Comparison of ENCODE assay signal across 28 mouse cellular contexts in the genomic region with DNA sequence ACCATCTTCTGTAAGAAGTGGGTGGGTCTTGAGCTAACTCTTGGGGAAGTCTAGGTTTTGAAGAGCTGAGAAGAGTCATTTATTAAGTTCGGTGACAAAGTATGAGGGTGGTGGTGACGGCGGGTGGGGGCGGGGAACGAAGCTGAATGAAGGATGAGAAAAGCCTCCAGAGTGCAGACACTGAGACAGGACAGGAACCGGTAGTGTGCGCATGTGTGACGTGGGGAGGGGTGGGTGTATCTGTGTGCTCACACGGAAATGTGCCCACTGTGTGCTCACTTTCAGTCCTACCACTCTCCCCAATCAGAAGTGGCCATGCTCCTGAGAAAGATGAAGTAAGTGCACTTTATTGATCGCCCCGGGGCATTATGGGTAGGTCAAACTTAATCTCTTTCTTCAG. TPM values are rescaled to one million over a fixed set of nuclear protein-coding genes. Genes with fewer than 3 reads are reported as not detected.
A peak's percentile ranks its signal among the peaks of the same experiment; 100 is the strongest.
DNase-seq lines count a peak whose midpoint lies in the region; ATAC-seq and TF ChIP-seq lines count a peak whose summit lies in the region.
"Had no signal": no experiment of that assay in that cellular context is flagged by ENCODE, and none has a peak within 500 bp of the region (broad histone marks: within the 10 kb centered on the region; RNA-seq: fewer than 3 reads in every experiment).

No protein-coding gene starts in this region.

- no peak for TF ChIP-seq CTCF in ES-Bruce4 (IDR thresholded peaks at IDR 0.05; ENCODE audit: low read depth, low read length)

- H3K36me3 ChIP-seq in heart, embryonic 12.5 days: no peaks in the 10 kb centered on the region
- H3K36me3 ChIP-seq in ES-Bruce4 (ENCODE audit: control insufficient read depth, insufficient read depth, low read length, poor library complexity, severe bottlenecking): no peaks in the 10 kb centered on the region
- H3K36me3 ChIP-seq in embryonic facial prominence, embryonic 10.5 days (replicated peaks): no peaks in the 10 kb centered on the region
- H3K36me3 ChIP-seq: forebrain, embryonic 10.5 days; heart, embryonic 15.5 days; hindbrain, embryonic 10.5 days; hindbrain, embryonic 13.5 days; intestine, embryonic 15.5 days had no signal

- H3K4me1 ChIP-seq in heart, embryonic 12.5 days (replicated peaks): no peaks in the 10 kb centered on the region
- peaks cover 2% of the 10 kb centered on the region for H3K4me1 ChIP-seq in ES-Bruce4 (ENCODE audit: control insufficient read depth, insufficient read depth, low read length)
- H3K4me1 ChIP-seq in embryonic facial prominence, embryonic 10.5 days: no peaks in the 10 kb centered on the region
- H3K4me1 ChIP-seq: forebrain, embryonic 10.5 days; forebrain, embryonic 13.5 days; heart, embryonic 15.5 days; hindbrain, embryonic 10.5 days; hindbrain, embryonic 13.5 days; intestine, embryonic 15.5 days had no signal

- peak; percentile 41 for DNase-seq in heart, adult 11 months
- peak; percentile 79 for DNase-seq in R1 (ENCODE audit: low read depth, low spot score)
- no peak for DNase-seq in embryonic facial prominence, embryonic 10.5 days (ENCODE audit: low spot score)
- no peak for DNase-seq in cerebellum, adult 9-11 months
- DNase-seq: adrenal gland, postnatal 14 days; cerebellum, adult 11 months; cerebellum, adult 2 months; cerebellum, postnatal 10 days; cerebellum, postnatal 36 days; embryo, embryonic 11 days; gastrocnemius, postnatal 10 days; gastrocnemius, postnatal 36 days; heart, postnatal 10 days; heart, postnatal 36 days; kidney, adult 11 months had no signal

- no peaks in the 10 kb centered on the region; the same call in 1 of the 2 replicates for H3K9me3 ChIP-seq in heart, embryonic 12.5 days (replicated peaks)
- no peaks in the 10 kb centered on the region for H3K9me3 ChIP-seq in ES-Bruce4 (replicated peaks; ENCODE audit: control insufficient read depth, insufficient read depth, low read length, poor library complexity, severe bottlenecking)
- H3K9me3 ChIP-seq in embryonic facial prominence, embryonic 10.5 days: no peaks in the 10 kb centered on the region
- H3K9me3 ChIP-seq: forebrain, embryonic 10.5 days; forebrain, embryonic 13.5 days; heart, embryonic 15.5 days; hindbrain, embryonic 10.5 days; hindbrain, embryonic 13.5 days; intestine, embryonic 15.5 days had no signal

- 75% methylated on average over 11 of the region's 11 CpGs for WGBS in heart, embryonic 12.5 days
- 85% methylated on average over 11 of the region's 11 CpGs for WGBS in embryonic facial prominence, embryonic 10.5 days

- no peak overlapping the region for H3K4me3 ChIP-seq in heart, embryonic 12.5 days
- H3K4me3 ChIP-seq in ES-Bruce4 (ENCODE audit: low read depth, low read length): peak overlapping the region; percentile 42; the same call in 1 of the 2 replicates
- H3K4me3 ChIP-seq in embryonic facial prominence, embryonic 10.5 days: no peak overlapping the region
- H3K4me3 ChIP-seq: forebrain, embryonic 10.5 days; forebrain, embryonic 13.5 days; heart, embryonic 15.5 days; hindbrain, embryonic 10.5 days; hindbrain, embryonic 13.5 days; intestine, embryonic 15.5 days had no signal

- TF ChIP-seq POLR2A in ES-Bruce4 (IDR thresholded peaks at IDR 0.05; ENCODE audit: insufficient read depth, low read length): no peak

- H3K9ac ChIP-seq in heart, embryonic 12.5 days: no peak overlapping the region
- no peak overlapping the region for H3K9ac ChIP-seq in ES-Bruce4 (ENCODE audit: low read depth, poor library complexity, severe bottlenecking)
- H3K9ac ChIP-seq: forebrain, embryonic 13.5 days; heart, embryonic 15.5 days; hindbrain, embryonic 13.5 days; intestine, embryonic 15.5 days had no signal

- TF ChIP-seq EP300 in ES-Bruce4 (IDR thresholded peaks at IDR 0.05; ENCODE audit: insufficient read depth, low read depth, low read length): no peak

- no peak overlapping the region for H3K4me2 ChIP-seq in heart, embryonic 12.5 days
- H3K4me2 ChIP-seq: forebrain, embryonic 13.5 days; heart, embryonic 11.5 days; heart, embryonic 15.5 days; hindbrain, embryonic 13.5 days; intestine, embryonic 15.5 days had no signal

- H3K27me3 ChIP-seq in heart, embryonic 12.5 days (replicated peaks): no peaks in the 10 kb centered on the region
- no peaks in the 10 kb centered on the region for H3K27me3 ChIP-seq in ES-Bruce4 (ENCODE audit: control insufficient read depth, insufficient read depth, low read length, poor library complexity, severe bottlenecking)
- no peaks in the 10 kb centered on the region for H3K27me3 ChIP-seq in embryonic facial prominence, embryonic 10.5 days (replicated peaks; ENCODE audit: low read depth, poor library complexity, severe bottlenecking)
- H3K27me3 ChIP-seq: forebrain, embryonic 13.5 days; heart, embryonic 15.5 days; hindbrain, embryonic 13.5 days; intestine, embryonic 15.5 days had no signal

- no peak for ATAC-seq in heart, embryonic 12.5 days (ENCODE audit: insufficient number of reproducible peaks, low FRiP score)
- ATAC-seq: forebrain, embryonic 13.5 days; forebrain, embryonic 16.5 days; hindbrain, embryonic 16.5 days; intestine, embryonic 15.5 days had no signal

- no peak overlapping the region for H3K27ac ChIP-seq in heart, embryonic 12.5 days (ENCODE audit: poor library complexity, severe bottlenecking)
- no peak overlapping the region for H3K27ac ChIP-seq in ES-Bruce4 (ENCODE audit: insufficient read depth, low read length)
- no peak overlapping the region for H3K27ac ChIP-seq in embryonic facial prominence, embryonic 10.5 days (replicated peaks)
- H3K27ac ChIP-seq: forebrain, embryonic 10.5 days; forebrain, embryonic 13.5 days; heart, embryonic 15.5 days; hindbrain, embryonic 10.5 days; hindbrain, embryonic 13.5 days; intestine, embryonic 15.5 days had no signal

RNA-seq across cellular contexts. Expression of a gene that starts 39.0 kb away (rescaled TPM):
- 0.09 TPM in 1 of 2 replicates, not detected in the other for polyA plus RNA-seq in heart, embryonic 12.5 days (2016; fragmentation: Nextera tagmentation; extraction: Ambion mirVana)
- polyA plus RNA-seq in ES-Bruce4 (2011; ENCODE audit: insufficient read depth, insufficient read length, low read depth, missing spikeins): 0.37 TPM in 1 of 2 replicates, not detected in the other
- polyA plus RNA-seq in embryonic facial prominence, embryonic 10.5 days (2016; fragmentation: Nextera tagmentation; extraction: Ambion mirVana): 0.12 TPM in 1 of 2 replicates, not detected in the other
- polyA plus RNA-seq: embryonic facial prominence, embryonic 11.5 days; forebrain, embryonic 10.5 days; forebrain, embryonic 16.5 days; heart, embryonic 11.5 days; heart, embryonic 15.5 days; hindbrain, embryonic 10.5 days; hindbrain, embryonic 13.5 days had no signal

RNA-seq across cellular contexts. Expression of a gene that starts 42.3 kb away (rescaled TPM):
- not detected in 2 replicates for polyA plus RNA-seq in heart, embryonic 12.5 days (2016; fragmentation: Nextera tagmentation; extraction: Ambion mirVana)
- polyA plus RNA-seq in ES-Bruce4 (2011; ENCODE audit: insufficient read depth, insufficient read length, low read depth, missing spikeins): not detected in 2 replicates
- polyA plus RNA-seq in embryonic facial prominence, embryonic 10.5 days (2016; fragmentation: Nextera tagmentation; extraction: Ambion mirVana): 0.06 TPM in 1 of 2 replicates, not detected in the other
- polyA plus RNA-seq: cerebellum, adult 2 months; cortical plate, adult 2 months; embryonic facial prominence, embryonic 11.5 days; forebrain, embryonic 10.5 days; forebrain, embryonic 13.5 days; forebrain, embryonic 16.5 days; heart, embryonic 11.5 days; heart, embryonic 15.5 days; hindbrain, embryonic 10.5 days; hindbrain, embryonic 13.5 days; hindbrain, embryonic 16.5 days; intestine, embryonic 15.5 days had no signal

Comparison
In these comparisons a context has a peak if more than half of its experiments do, and no peak if none do; other contexts are left out.
1. DNase-seq: peak in heart, adult 11 months (single experiment) and R1 (single experiment); none in embryonic facial prominence, embryonic 10.5 days (single experiment) and cerebellum, adult 9-11 months (single experiment).